Mouse (Mus musculus): ENCODE data around the gene Hist1h4m. TPM values are rescaled to one million over a fixed set of nuclear protein-coding genes. Genes with fewer than 3 reads are reported as not detected.
"Not testable (repeated sequence)": the region's sequence is repeated elsewhere in the genome, so short reads cannot be mapped to it uniquely, and the experiment has no call there.

Hist1h4m gene
- polyA plus RNA-seq, 1 experiment from 2014 or later, result not detected

- ATAC-seq (replicated peaks; ENCODE audit: insufficient number of reproducible peaks, insufficient read depth, low FRiP score, low read depth), result peak; percentile 27; the same call in 1 of the 2 replicates
- H3K9ac ChIP-seq; H3K27me3 ChIP-seq; H3K36me3 ChIP-seq; H3K9me3 ChIP-seq (replicated peaks); H3K4me1 ChIP-seq (replicated peaks): not testable (repeated sequence)
- Histone ChIP-seq H3K4me2 (peak overlapping the region; percentile 48), H3K4me3 (0 out of 2 replicates have a peak overlapping the region, but pooled peaks have one; percentile 24), H3K27ac (peak overlapping the region; percentile 37; the same call in 1 of the 2 replicates)
- 0% methylated on average over 14 of the region's 14 CpGs for WGBS
Measured at GRCm38 (mm10) chr13:21812092-21812491, 546 bp downstream of the Hist1h4m start.

DNA sequence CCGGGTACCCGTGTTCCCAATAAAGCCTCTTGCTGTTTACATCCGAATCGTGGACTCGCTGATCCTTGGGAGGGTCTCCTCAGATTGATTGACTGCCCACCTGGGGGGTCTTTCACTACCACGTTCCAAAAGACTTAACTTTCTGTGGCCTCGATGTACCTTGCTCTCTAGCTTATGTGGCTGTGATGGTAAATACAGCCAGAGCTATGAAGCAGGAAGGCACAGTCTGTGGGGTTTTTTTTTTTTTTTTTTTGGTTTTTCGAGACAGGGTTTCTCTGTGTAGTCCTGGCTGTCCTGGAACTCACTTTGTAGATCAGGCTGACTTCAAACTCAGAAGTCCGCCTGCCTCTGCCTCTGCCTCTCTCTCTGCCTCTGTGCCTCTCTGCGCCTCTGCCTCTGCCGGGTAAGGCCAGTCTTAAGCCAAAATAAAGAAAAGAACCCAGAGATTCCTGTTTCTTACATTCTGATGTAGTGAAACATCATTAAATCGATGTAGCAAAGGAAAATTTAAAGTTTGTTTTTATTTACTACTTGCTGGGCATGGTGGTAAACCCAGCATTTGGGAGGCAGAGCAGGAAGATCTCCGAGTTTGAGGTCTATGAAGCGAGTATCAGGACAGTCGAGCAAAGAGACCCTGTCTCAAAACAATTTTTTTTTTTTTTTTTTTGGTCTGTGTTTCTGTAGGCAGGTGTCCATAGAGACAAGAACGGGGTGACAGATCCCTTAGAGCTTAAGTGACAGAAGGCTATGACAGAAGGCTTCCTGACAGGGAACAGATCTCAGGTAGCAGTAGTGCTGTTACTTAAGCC, 8.7 kb downstream of the Hist1h4m start:
- not testable (repeated sequence) for H3K9me3 ChIP-seq (replicated peaks); H3K27me3 ChIP-seq; ATAC-seq (replicated peaks; ENCODE audit: insufficient number of reproducible peaks, insufficient read depth, low FRiP score, low read depth); H3K4me2 ChIP-seq; H3K4me1 ChIP-seq (replicated peaks); H3K4me3 ChIP-seq; H3K36me3 ChIP-seq; H3K27ac ChIP-seq; H3K9ac ChIP-seq
- 77% methylated on average over 6 of the region's 16 CpGs for WGBS

GRCm38 (mm10) chr13:21828511-21828910, 17.0 kb downstream of the Hist1h4m start:
- no peaks in the 10 kb centered on the region for H3K4me1 ChIP-seq (replicated peaks)
- H3K27me3 ChIP-seq, result no peaks in the 10 kb centered on the region
- H3K36me3 ChIP-seq, result no peaks in the 10 kb centered on the region
- no peak overlapping the region for H3K4me2 ChIP-seq
- no peak for ATAC-seq (replicated peaks; ENCODE audit: insufficient number of reproducible peaks, insufficient read depth, low FRiP score, low read depth)
- no peaks in the 10 kb centered on the region for H3K9me3 ChIP-seq (replicated peaks)
- H3K27ac ChIP-seq, result no peak overlapping the region
- H3K4me3 ChIP-seq, result no peak overlapping the region
- H3K9ac ChIP-seq, result no peak overlapping the region
- 80% methylated on average over 3 of the region's 3 CpGs for WGBS

DNA sequence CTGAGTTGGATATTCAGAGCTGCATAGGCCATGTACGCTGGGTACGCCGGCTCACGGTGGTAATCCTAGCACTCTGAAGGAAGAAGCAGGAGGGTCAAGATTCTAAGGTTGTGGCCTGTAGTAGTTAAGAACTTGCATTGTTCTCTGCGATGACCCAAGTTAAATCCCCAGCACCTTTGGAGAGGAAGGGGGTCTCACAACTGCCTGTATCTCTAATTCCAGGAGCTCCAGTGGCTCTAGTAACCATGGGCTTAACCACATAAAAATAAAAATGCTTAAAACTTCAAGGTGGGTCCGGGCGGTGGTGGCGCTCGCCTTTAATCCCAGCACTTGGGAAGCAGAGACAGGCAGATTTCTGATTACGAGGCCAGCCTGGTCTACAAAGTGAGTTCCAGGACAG, 18.8 kb downstream of the Hist1h4m start:
- no peak overlapping the region for H3K4me2 ChIP-seq
- no peaks in the 10 kb centered on the region for H3K27me3 ChIP-seq
- H3K36me3 ChIP-seq, result no peaks in the 10 kb centered on the region
- 88% methylated on average over 10 of the region's 10 CpGs for WGBS
- no peaks in the 10 kb centered on the region for H3K4me1 ChIP-seq (replicated peaks)
- ATAC-seq (replicated peaks; ENCODE audit: insufficient number of reproducible peaks, insufficient read depth, low FRiP score, low read depth), result no peak
- no peak overlapping the region for H3K9ac ChIP-seq
- no peak overlapping the region for H3K27ac ChIP-seq
- H3K9me3 ChIP-seq (replicated peaks), result no peaks in the 10 kb centered on the region
- no peak overlapping the region for H3K4me3 ChIP-seq

- not testable (repeated sequence) for H3K4me1 ChIP-seq (replicated peaks); H3K27me3 ChIP-seq; H3K27ac ChIP-seq
Measured at GRCm38 (mm10) chr13:21831418-21832394, 20.2 kb downstream of the Hist1h4m start, which contains the start of gene Hist1h4n. Gene Hist1h4n, minus strand, starts transcription at chr13:21832196.

DNA sequence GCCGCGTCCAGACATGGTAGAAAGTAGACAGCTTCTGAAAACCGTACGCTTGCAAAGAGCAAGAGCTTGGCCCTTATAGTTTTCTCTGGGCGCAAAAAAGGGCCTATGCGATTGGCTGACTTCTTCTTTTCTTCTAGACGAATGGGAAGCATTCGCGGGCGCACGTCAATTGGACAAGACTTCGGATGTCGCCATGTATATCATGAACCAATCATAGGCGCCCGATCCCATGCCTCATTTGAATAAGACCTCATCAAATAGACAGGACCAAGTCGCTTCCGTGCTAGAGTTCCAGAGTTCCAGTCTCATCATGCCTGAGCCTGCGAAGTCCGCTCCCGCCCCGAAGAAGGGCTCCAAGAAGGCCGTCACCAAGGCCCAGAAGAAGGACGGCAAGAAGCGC, 21.9 kb downstream of the Hist1h4m start, which contains the start of the genes Hist1h2ap and Hist1h2br:
TSS of gene Hist1h2ap (minus strand) at position 47 of the 400 bp plus-strand sequence.
TSS of gene Hist1h2br (plus strand) at position 283 of the 400 bp plus-strand sequence.
- H3K4me3 ChIP-seq; H3K4me1 ChIP-seq (replicated peaks); H3K36me3 ChIP-seq; H3K9ac ChIP-seq; H3K27ac ChIP-seq; H3K27me3 ChIP-seq; H3K4me2 ChIP-seq; H3K9me3 ChIP-seq (replicated peaks): not testable (repeated sequence)
- peak; percentile 94 for ATAC-seq (replicated peaks; ENCODE audit: insufficient number of reproducible peaks, insufficient read depth, low FRiP score, low read depth)
- WGBS, result no CpG with 5 or more reads among the region's 24 CpGs

More at GRCm38 (mm10) chr13:21831418-21832394, 20.2 kb downstream of the Hist1h4m start, which contains the start of gene Hist1h4n:
- peak within 1 kb of the TSS; percentile 27; the same call in 1 of the 2 replicates for H3K4me3 ChIP-seq
- not testable (repeated sequence) for H3K9me3 ChIP-seq (replicated peaks); H3K9ac ChIP-seq; H3K36me3 ChIP-seq
- ATAC-seq (replicated peaks; ENCODE audit: insufficient number of reproducible peaks, insufficient read depth, low FRiP score, low read depth), result peak; percentile 79
- H3K4me2 ChIP-seq, result peak within 1 kb of the TSS; percentile 52
- WGBS, result under 1% methylated on average over 28 of the region's 58 CpGs

DNA sequence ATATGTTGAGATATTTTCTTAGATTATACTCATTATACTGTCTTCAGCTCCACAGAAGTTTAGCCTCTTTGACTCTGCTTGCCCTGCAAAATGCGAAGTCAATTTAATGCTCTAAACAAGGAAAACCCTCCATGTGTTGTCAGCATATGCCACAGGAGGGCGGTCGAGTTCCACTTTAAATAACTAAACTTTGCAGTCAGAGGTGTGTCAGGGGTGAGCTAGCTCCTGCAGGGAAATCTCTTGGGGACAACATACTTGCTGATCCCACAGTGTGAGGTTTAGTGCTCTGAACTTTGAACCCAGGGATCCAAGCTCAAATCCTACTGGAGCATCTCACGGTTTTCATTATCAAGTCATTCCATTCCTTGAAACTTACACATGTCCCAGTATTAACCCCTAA, 29.0 kb downstream of the Hist1h4m start:
- not testable (repeated sequence) for H3K4me3 ChIP-seq; H3K27me3 ChIP-seq; H3K9ac ChIP-seq; H3K4me1 ChIP-seq (replicated peaks); H3K36me3 ChIP-seq; H3K27ac ChIP-seq; H3K9me3 ChIP-seq (replicated peaks); H3K4me2 ChIP-seq
- WGBS, result no CpG with 5 or more reads among the region's 4 CpGs
- ATAC-seq (replicated peaks; ENCODE audit: insufficient number of reproducible peaks, insufficient read depth, low FRiP score, low read depth), result peak; percentile 66

GRCm38 (mm10) chr13:21846356-21846755, 34.8 kb downstream of the Hist1h4m start:
- not testable (repeated sequence) for H3K27me3 ChIP-seq; H3K4me1 ChIP-seq (replicated peaks); H3K27ac ChIP-seq; ATAC-seq (replicated peaks; ENCODE audit: insufficient number of reproducible peaks, insufficient read depth, low FRiP score, low read depth); H3K4me2 ChIP-seq; H3K9ac ChIP-seq; H3K4me3 ChIP-seq; H3K9me3 ChIP-seq (replicated peaks); H3K36me3 ChIP-seq

DNA sequence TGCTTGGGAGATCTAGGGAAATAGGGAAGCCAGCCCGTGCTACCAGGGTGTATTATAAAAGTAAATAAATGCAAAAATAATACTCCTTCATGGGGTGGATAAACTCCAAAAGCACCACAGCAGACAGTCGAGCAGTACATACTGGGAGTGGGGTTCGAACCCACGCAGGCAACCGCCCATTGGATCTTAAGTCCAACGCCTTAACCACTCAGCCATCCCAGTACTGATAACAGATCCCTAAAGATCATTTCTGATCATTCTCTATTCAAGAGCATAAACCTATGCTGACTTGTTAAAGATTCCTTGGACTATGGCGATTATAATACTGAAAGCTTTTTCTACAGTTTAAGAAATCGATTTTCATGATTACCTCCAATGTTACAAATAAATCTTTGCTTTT, 36.3 kb downstream of the Hist1h4m start:
- Histone ChIP-seq H3K27ac (no peak overlapping the region), H3K36me3 (no peaks in the 10 kb centered on the region), H3K27me3 (no peaks in the 10 kb centered on the region), H3K9me3 (replicated peaks) (no peaks in the 10 kb centered on the region), H3K4me2 (no peak overlapping the region), H3K4me3 (no peak overlapping the region), H3K4me1 (replicated peaks) (peaks cover 15% of the 10 kb centered on the region), H3K9ac (no peak overlapping the region)
- ATAC-seq (replicated peaks; ENCODE audit: insufficient number of reproducible peaks, insufficient read depth, low FRiP score, low read depth), result no peak
- WGBS, result 31% methylated on average over 8 of the region's 8 CpGs

GRCm38 (mm10) chr13:21850696-21851095, 39.1 kb downstream of the Hist1h4m start:
- not testable (repeated sequence) for H3K27me3 ChIP-seq; H3K4me3 ChIP-seq; H3K9me3 ChIP-seq (replicated peaks); H3K4me2 ChIP-seq; ATAC-seq (replicated peaks; ENCODE audit: insufficient number of reproducible peaks, insufficient read depth, low FRiP score, low read depth); H3K36me3 ChIP-seq; H3K9ac ChIP-seq
- WGBS, result 41% methylated on average over 1 of the region's 1 CpGs
- Histone ChIP-seq H3K27ac (0 out of 2 replicates have a peak overlapping the region, but pooled peaks have one; percentile 15), H3K4me1 (replicated peaks) (peaks cover 15% of the 10 kb centered on the region)

Data from heart, embryonic 15.5 days (tissue).